Mouse (Mus musculus) cerebellum, adult 9-10 months (tissue): ENCODE results near the gene Shank2.

ENCODE experiments used
- DNase-seq: peaks from one replicate; pipeline ENCODE4 v3.0.0; 2022

Gene Shank2

GRCm38 (mm10) chr7:144031611-144032010 lies 29.9 kb downstream of the Shank2 start:
- DNase-seq = no peak

- DNase-seq = no peak
Measured at GRCm38 (mm10) chr7:144037541-144037940, 35.8 kb downstream of the Shank2 start.

GRCm38 (mm10) chr7:144037966-144038669 lies 36.4 kb downstream of the Shank2 start:
- peak; percentile 38 for DNase-seq

- no peak for DNase-seq
Measured at GRCm38 (mm10) chr7:144038741-144039140, 37.0 kb downstream of the Shank2 start.

GRCm38 (mm10) chr7:144040328-144040727 lies 38.6 kb downstream of the Shank2 start:
- DNase-seq = no peak

GRCm38 (mm10) chr7:144052076-144052475 lies 50.3 kb downstream of the Shank2 start:
- no peak for DNase-seq

GRCm38 (mm10) chr7:144055188-144055587 lies 53.5 kb downstream of the Shank2 start:
- no peak for DNase-seq

GRCm38 (mm10) chr7:144055702-144056531 lies 54.2 kb downstream of the Shank2 start:
- no peak for DNase-seq

GRCm38 (mm10) chr7:144070162-144070949 lies 68.6 kb downstream of the Shank2 start:
- no peak for DNase-seq

GRCm38 (mm10) chr7:144072219-144072618 lies 70.5 kb downstream of the Shank2 start:
- DNase-seq = peak; percentile 28

GRCm38 (mm10) chr7:144072856-144073255 lies 71.1 kb downstream of the Shank2 start:
- DNase-seq = peak; percentile 6

GRCm38 (mm10) chr7:144074718-144075117 lies 73.0 kb downstream of the Shank2 start:
- peak; percentile 33 for DNase-seq

- no peak for DNase-seq
Measured at GRCm38 (mm10) chr7:144078661-144079060, 76.9 kb downstream of the Shank2 start.

GRCm38 (mm10) chr7:144079861-144080260 lies 78.1 kb downstream of the Shank2 start:
- no peak for DNase-seq

- no peak for DNase-seq
Measured at GRCm38 (mm10) chr7:144081448-144081847, 79.7 kb downstream of the Shank2 start.

- DNase-seq = peak; percentile 12
Measured at GRCm38 (mm10) chr7:144081963-144082362, 80.2 kb downstream of the Shank2 start.

- DNase-seq = no peak
Measured at GRCm38 (mm10) chr7:144087277-144087676, 85.5 kb downstream of the Shank2 start.

GRCm38 (mm10) chr7:144094132-144094531 lies 92.4 kb downstream of the Shank2 start:
- DNase-seq = no peak

- no peak for DNase-seq
Measured at GRCm38 (mm10) chr7:144097314-144097713, 95.6 kb downstream of the Shank2 start.

GRCm38 (mm10) chr7:144102222-144102980 lies 100.7 kb downstream of the Shank2 start:
- DNase-seq = no peak

GRCm38 (mm10) chr7:144105952-144106351 lies 104.2 kb downstream of the Shank2 start:
- DNase-seq = no peak

GRCm38 (mm10) chr7:144106352-144107011 lies 104.8 kb downstream of the Shank2 start:
- DNase-seq = no peak
